Mouse (Mus musculus) spleen, adult 12 weeks (tissue): Measurements from ENCODE around the gene Gm11084.

Experiments
- DNase-seq: peaks from one replicate; pipeline ENCODE4 v3.0.0; 2022; ENCODE audit warnings: low spot score

The Gm11084 gene

DNA sequence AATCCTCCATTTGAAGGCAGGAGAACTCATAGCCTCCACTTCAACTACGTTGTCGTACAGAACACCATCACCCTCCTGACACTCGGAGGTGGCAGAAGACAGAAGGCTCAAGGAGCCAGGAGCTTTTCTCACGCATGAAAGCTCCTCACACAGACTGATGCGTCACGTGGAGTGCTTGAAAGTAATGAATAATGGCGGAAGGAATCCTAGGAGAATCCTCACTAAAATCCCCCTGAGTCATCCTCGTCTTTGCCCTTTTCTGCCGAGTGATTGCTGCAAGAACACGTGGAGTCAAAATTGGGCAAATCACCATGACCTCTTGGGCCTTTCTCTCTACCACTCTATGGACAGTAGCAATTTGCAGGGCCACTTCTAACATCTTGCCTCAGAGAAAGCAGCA is 61.5 kb downstream of the Gm11084 start:
- no peak for DNase-seq
